ENCODE assay signal across 1 mouse cellular context in the genomic region with DNA sequence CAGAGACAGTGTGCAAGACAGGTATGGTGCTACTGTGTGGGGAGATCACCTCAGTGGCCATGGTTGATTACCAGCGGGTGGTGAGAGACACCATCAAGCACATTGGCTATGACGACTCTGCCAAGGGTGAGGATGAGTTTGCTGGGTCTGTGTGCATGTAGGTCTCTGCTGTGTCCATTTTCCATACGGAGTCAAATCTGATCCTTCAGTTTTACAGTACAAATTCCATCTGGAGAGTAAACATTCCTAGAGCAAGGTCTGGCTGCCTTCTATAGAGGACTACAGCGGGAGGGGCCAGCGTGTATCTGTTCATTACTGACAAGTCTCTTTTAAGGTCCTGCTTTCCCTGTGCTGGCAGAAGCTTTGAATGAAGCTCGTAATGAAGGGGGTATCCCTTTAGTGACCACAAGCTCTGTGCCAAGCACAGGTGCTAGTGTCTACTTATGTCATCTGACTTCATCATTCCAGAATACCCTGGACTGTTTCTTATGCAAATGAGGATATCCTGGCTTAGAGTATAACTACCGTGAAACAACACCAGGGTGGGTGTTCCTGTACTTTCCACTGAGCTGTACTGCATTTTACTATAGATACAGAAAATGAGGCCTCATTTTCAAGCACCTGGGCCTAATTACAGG.
A peak's percentile ranks its signal among the peaks of the same experiment; 100 is the strongest.
TF ChIP-seq lines count a peak whose summit lies in the region.

No protein-coding gene starts in this region.

TF ChIP-seq in CH12.LX, 34 proteins besides CTCF, POLR2A, EP300 and RAD21:
- TF ChIP-seq MEF2A (IDR thresholded peaks at IDR 0.05; ENCODE audit: borderline replicate concordance, low read depth, low read length) (peak; percentile 83; the same call in 1 of the 2 replicates), JUN (IDR thresholded peaks at IDR 0.05; ENCODE audit: insufficient read depth, low read depth, low read length) (peak; percentile 57), ETS1 (conservative IDR thresholded peaks at IDR 0.05; ENCODE audit: low read depth, low read length) (peak; percentile 72), JUND (conservative IDR thresholded peaks at IDR 0.05; ENCODE audit: low read depth, low read length) (no peak; the same call in 1 of the 2 replicates), ZC3H11A (IDR thresholded peaks at IDR 0.05; ENCODE audit: low read depth, low read length) (no peak), TCF12 (IDR thresholded peaks at IDR 0.05; ENCODE audit: low read depth, low read length) (peak; percentile 47; the same call in 1 of the 2 replicates), BHLHE40 (IDR thresholded peaks at IDR 0.05; ENCODE audit: low read depth, low read length) (peak; percentile 47)
